ENCODE assay signal across 15 mouse cellular contexts in the genomic region with DNA sequence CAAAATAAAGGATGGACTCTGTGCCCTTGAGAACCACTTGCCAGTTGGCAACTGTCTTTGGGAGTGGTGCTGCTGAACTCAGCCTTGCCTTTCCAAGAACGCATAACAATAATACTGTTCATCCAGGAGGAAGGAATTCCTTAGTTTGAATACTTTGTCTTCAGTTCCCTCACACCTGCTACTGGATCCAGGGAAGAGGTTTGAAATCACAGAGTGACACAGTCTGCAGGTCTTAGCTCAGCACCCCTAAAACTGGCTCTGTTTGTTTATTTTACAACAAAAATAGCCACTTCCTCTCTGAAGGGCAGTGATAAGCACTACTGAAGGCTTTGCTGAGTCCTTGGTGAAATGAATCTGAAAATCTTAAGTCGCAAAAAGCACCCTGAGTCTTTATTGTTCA.
DNase-seq lines count a peak whose midpoint lies in the region; ATAC-seq and TF ChIP-seq lines count a peak whose summit lies in the region.
"Had no signal": no experiment of that assay in that cellular context is flagged by ENCODE, and none has a peak within 500 bp of the region (broad histone marks: within the 10 kb centered on the region; RNA-seq: fewer than 3 reads in every experiment).

No protein-coding gene starts in this region.

- ATAC-seq in forebrain, embryonic 16.5 days: no peak
- ATAC-seq in kidney, embryonic 16.5 days (ENCODE audit: low FRiP score, low TSS enrichment): no peak
- no peak for ATAC-seq in erythroblast, adult 5-6 weeks (replicated peaks; ENCODE audit: low FRiP score, poor library complexity, severe bottlenecking)
- ATAC-seq: forebrain, postnatal 0 days; midbrain, embryonic 16.5 days had no signal

- TF ChIP-seq CTCF in ES-Bruce4 (IDR thresholded peaks at IDR 0.05; ENCODE audit: low read depth, low read length): no peak

- DNase-seq in forebrain, embryonic 10.5 days (ENCODE audit: extremely low spot score, low spot score): no peak
- DNase-seq in kidney, postnatal 25 days: peak; percentile 11 to 35
- DNase-seq in adrenal gland, postnatal 25 days: peak; percentile 2
- no peak for DNase-seq in frontal cortex, postnatal 10 days (ENCODE audit: low spot score in 2 of 2)
- DNase-seq: cerebellum, adult 2 months; forebrain, postnatal 0 days; gastrocnemius, postnatal 14 days; heart, postnatal 36 days; liver, embryonic 13.5 days had no signal

- no peaks in the 10 kb centered on the region for H3K9me3 ChIP-seq in forebrain, embryonic 10.5 days
- no peaks in the 10 kb centered on the region for H3K9me3 ChIP-seq in forebrain, embryonic 16.5 days (ENCODE audit: control insufficient read depth, low read length)
- no peaks in the 10 kb centered on the region for H3K9me3 ChIP-seq in kidney, embryonic 16.5 days (ENCODE audit: low read length)
- H3K9me3 ChIP-seq in ES-Bruce4 (replicated peaks; ENCODE audit: control insufficient read depth, insufficient read depth, low read length, poor library complexity, severe bottlenecking): no peaks in the 10 kb centered on the region
- H3K9me3 ChIP-seq: liver, embryonic 13.5 days had no signal

- H3K4me1 ChIP-seq in forebrain, embryonic 10.5 days: peaks cover 18% of the 10 kb centered on the region
- H3K4me1 ChIP-seq in forebrain, embryonic 16.5 days (replicated peaks; ENCODE audit: control insufficient read depth, insufficient read depth, low read length): no peaks in the 10 kb centered on the region
- no peaks in the 10 kb centered on the region for H3K4me1 ChIP-seq in kidney, embryonic 16.5 days (ENCODE audit: insufficient read depth, low read length)
- no peaks in the 10 kb centered on the region for H3K4me1 ChIP-seq in ES-Bruce4 (ENCODE audit: control insufficient read depth, insufficient read depth, low read length)
- H3K4me1 ChIP-seq: liver, embryonic 13.5 days had no signal

- 0 out of 2 replicates have a peak, but pooled peaks have one; percentile 34 for TF ChIP-seq EP300 in ES-Bruce4 (IDR thresholded peaks at IDR 0.05; ENCODE audit: insufficient read depth, low read depth, low read length)

- H3K27me3 ChIP-seq in forebrain, embryonic 10.5 days (ENCODE audit: poor library complexity, severe bottlenecking): no peaks in the 10 kb centered on the region
- no peaks in the 10 kb centered on the region for H3K27me3 ChIP-seq in forebrain, embryonic 16.5 days (replicated peaks; ENCODE audit: control insufficient read depth, insufficient read depth, low read length)
- H3K27me3 ChIP-seq in kidney, embryonic 16.5 days (ENCODE audit: insufficient read depth, low read length): no peaks in the 10 kb centered on the region
- no peaks in the 10 kb centered on the region for H3K27me3 ChIP-seq in ES-Bruce4 (ENCODE audit: control insufficient read depth, insufficient read depth, low read length, poor library complexity, severe bottlenecking)
- H3K27me3 ChIP-seq: liver, embryonic 13.5 days had no signal

- no peak overlapping the region for H3K4me2 ChIP-seq in forebrain, embryonic 16.5 days (ENCODE audit: low read length)
- no peak overlapping the region for H3K4me2 ChIP-seq in kidney, embryonic 16.5 days (replicated peaks; ENCODE audit: low read depth, low read length)
- H3K4me2 ChIP-seq: heart, embryonic 11.5 days; liver, embryonic 13.5 days had no signal

- no peaks in the 10 kb centered on the region for H3K36me3 ChIP-seq in forebrain, embryonic 10.5 days (replicated peaks)
- H3K36me3 ChIP-seq in forebrain, embryonic 16.5 days (ENCODE audit: control insufficient read depth, insufficient read depth): no peaks in the 10 kb centered on the region
- no peaks in the 10 kb centered on the region for H3K36me3 ChIP-seq in kidney, embryonic 16.5 days (ENCODE audit: insufficient read depth, low read length)
- H3K36me3 ChIP-seq in ES-Bruce4 (ENCODE audit: control insufficient read depth, insufficient read depth, low read length, poor library complexity, severe bottlenecking): no peaks in the 10 kb centered on the region
- H3K36me3 ChIP-seq: liver, embryonic 13.5 days had no signal

- no peak for TF ChIP-seq POLR2A in ES-Bruce4 (IDR thresholded peaks at IDR 0.05; ENCODE audit: insufficient read depth, low read length)

- peak overlapping the region; percentile 48 for H3K27ac ChIP-seq in forebrain, embryonic 10.5 days
- no peak overlapping the region for H3K27ac ChIP-seq in forebrain, embryonic 16.5 days (ENCODE audit: low read length)
- H3K27ac ChIP-seq in kidney, embryonic 16.5 days (ENCODE audit: low read length): no peak overlapping the region
- no peak overlapping the region for H3K27ac ChIP-seq in ES-Bruce4 (ENCODE audit: insufficient read depth, low read length)
- H3K27ac ChIP-seq: liver, embryonic 13.5 days had no signal

- no peak overlapping the region for H3K4me3 ChIP-seq in forebrain, embryonic 10.5 days
- no peak overlapping the region for H3K4me3 ChIP-seq in forebrain, embryonic 16.5 days (replicated peaks; ENCODE audit: low read length)
- H3K4me3 ChIP-seq in kidney, embryonic 16.5 days (ENCODE audit: low read length): no peak overlapping the region
- no peak overlapping the region for H3K4me3 ChIP-seq in ES-Bruce4 (ENCODE audit: low read depth, low read length)
- H3K4me3 ChIP-seq: liver, embryonic 13.5 days had no signal

- WGBS in forebrain, embryonic 10.5 days: 61% methylated on average over 2 of the region's 2 CpGs
- 34% methylated on average over 2 of the region's 2 CpGs for WGBS in forebrain, embryonic 16.5 days
- 71% methylated on average over 2 of the region's 2 CpGs for WGBS in kidney, embryonic 16.5 days

- no peak overlapping the region for H3K9ac ChIP-seq in forebrain, embryonic 16.5 days (replicated peaks; ENCODE audit: low read depth, low read length)
- H3K9ac ChIP-seq in kidney, embryonic 16.5 days (replicated peaks; ENCODE audit: low read length): no peak overlapping the region
- no peak overlapping the region for H3K9ac ChIP-seq in ES-Bruce4 (ENCODE audit: low read depth, poor library complexity, severe bottlenecking)
- H3K9ac ChIP-seq: forebrain, postnatal 0 days; liver, embryonic 13.5 days had no signal

Comparison
In these comparisons a context has a peak if more than half of its experiments do, and no peak if none do; other contexts are left out.
1. DNase-seq: peak in kidney, postnatal 25 days (2 of 2) and adrenal gland, postnatal 25 days (single experiment); none in forebrain, embryonic 10.5 days (single experiment) and frontal cortex, postnatal 10 days (0 of 2).